Mouse (Mus musculus): ENCODE results near the gene Ctnnd1. TPM values are rescaled to one million over a fixed set of nuclear protein-coding genes. Genes with fewer than 3 reads are reported as not detected.

The Ctnnd1 gene
- total and polyA plus RNA-seq, 2 experiments from 2014 or later, result 13.7 to 81.1 TPM

DNA sequence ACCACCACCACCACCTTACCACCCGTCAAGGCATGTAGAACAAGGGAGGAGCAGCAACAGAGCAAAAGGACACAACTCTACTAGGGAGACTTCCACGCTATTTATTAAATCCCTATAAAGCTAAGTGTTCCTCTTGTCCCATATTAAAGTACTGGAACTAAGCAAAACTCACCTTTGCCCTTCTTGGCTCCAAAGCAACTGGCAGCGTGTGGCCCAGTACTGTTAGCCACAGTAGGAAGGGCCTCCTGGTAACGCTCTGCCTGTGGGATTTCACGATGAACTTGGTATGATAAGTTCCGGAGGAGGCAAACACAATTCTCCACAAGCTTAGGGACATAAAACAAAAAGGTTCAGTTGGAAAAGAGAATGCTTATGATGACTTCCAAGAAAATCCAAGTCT lies 37.8 kb downstream of the Ctnnd1 start:
- TF ChIP-seq CTCF (IDR thresholded peaks at IDR 0.05), result no peak
- WGBS, result 93% methylated on average over 6 of the region's 6 CpGs
- no peak overlapping the region for H3K4me3 ChIP-seq (ENCODE audit: low read depth, low read length)
- H3K4me1 ChIP-seq (ENCODE audit: insufficient read depth, low read length), result no peaks in the 10 kb centered on the region
- H3K9me3 ChIP-seq (ENCODE audit: low read length), result no peaks in the 10 kb centered on the region
- no peaks in the 10 kb centered on the region for H3K27me3 ChIP-seq (ENCODE audit: insufficient read depth, low read length)
- H3K4me2 ChIP-seq (ENCODE audit: low read depth, low read length, poor library complexity, severe bottlenecking), result no peak overlapping the region
- H3K27ac ChIP-seq (ENCODE audit: low read depth, low read length), result no peak overlapping the region
- H3K36me3 ChIP-seq (ENCODE audit: insufficient read depth, low read length), result peaks cover 59% of the 10 kb centered on the region
- DNase-seq (ENCODE audit: low spot score) (no peak), ATAC-seq (ENCODE audit: low FRiP score) (no peak)
- H3K9ac ChIP-seq (replicated peaks; ENCODE audit: low read length, poor library complexity, severe bottlenecking), result no peak overlapping the region

DNA sequence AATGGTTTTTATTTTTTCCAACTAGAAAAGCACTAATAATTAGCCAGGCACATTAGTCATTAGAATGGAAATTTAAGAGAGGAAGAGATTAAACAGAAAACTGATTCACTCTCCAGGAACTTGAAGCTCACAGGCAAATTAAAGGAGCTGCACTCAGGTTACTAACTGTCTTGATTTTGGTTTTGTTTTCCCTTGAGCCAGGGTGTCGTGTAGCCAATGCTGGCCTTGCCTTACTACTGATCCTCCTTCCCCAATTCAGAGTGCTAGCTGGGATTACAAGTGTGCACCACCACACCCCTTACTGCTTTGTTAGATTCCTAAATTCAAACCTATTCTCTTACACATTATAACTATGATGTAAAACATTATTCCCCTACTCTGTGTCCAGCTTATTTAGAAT lies 42.7 kb downstream of the Ctnnd1 start:
- Histone ChIP-seq H3K4me3 (ENCODE audit: low read depth, low read length) (no peak overlapping the region), H3K4me2 (ENCODE audit: low read depth, low read length, poor library complexity, severe bottlenecking) (no peak overlapping the region), H3K4me1 (ENCODE audit: insufficient read depth, low read length) (no peaks in the 10 kb centered on the region), H3K9me3 (ENCODE audit: low read length) (no peaks in the 10 kb centered on the region), H3K9ac (replicated peaks; ENCODE audit: low read length, poor library complexity, severe bottlenecking) (no peak overlapping the region), H3K36me3 (ENCODE audit: insufficient read depth, low read length) (peaks cover 58% of the 10 kb centered on the region), H3K27ac (ENCODE audit: low read depth, low read length) (no peak overlapping the region), H3K27me3 (ENCODE audit: insufficient read depth, low read length) (no peaks in the 10 kb centered on the region)
- no peak for TF ChIP-seq CTCF (IDR thresholded peaks at IDR 0.05)
- ATAC-seq (ENCODE audit: low FRiP score), result no peak
- 87% methylated on average over 1 of the region's 1 CpGs for WGBS
- DNase-seq (ENCODE audit: low spot score), result no peak

- H3K4me3 ChIP-seq (ENCODE audit: low read depth, low read length), result no peak overlapping the region
- H3K4me2 ChIP-seq (ENCODE audit: low read depth, low read length, poor library complexity, severe bottlenecking), result no peak overlapping the region
- 68% methylated on average over 2 of the region's 2 CpGs for WGBS
- H3K4me1 ChIP-seq (ENCODE audit: insufficient read depth, low read length), result no peaks in the 10 kb centered on the region
- H3K36me3 ChIP-seq (ENCODE audit: insufficient read depth, low read length), result peaks cover 39% of the 10 kb centered on the region
- no peak overlapping the region for H3K27ac ChIP-seq (ENCODE audit: low read depth, low read length)
- ATAC-seq (ENCODE audit: low FRiP score), result no peak
- H3K9me3 ChIP-seq (ENCODE audit: low read length), result no peaks in the 10 kb centered on the region
- no peak overlapping the region for H3K9ac ChIP-seq (replicated peaks; ENCODE audit: low read length, poor library complexity, severe bottlenecking)
- no peak for TF ChIP-seq CTCF (IDR thresholded peaks at IDR 0.05)
- DNase-seq (ENCODE audit: low spot score), result no peak
- no peaks in the 10 kb centered on the region for H3K27me3 ChIP-seq (ENCODE audit: insufficient read depth, low read length)
Measured at GRCm38 (mm10) chr2:84600977-84601376, 49.6 kb downstream of the Ctnnd1 start.

- no peak for DNase-seq (ENCODE audit: low spot score)
Measured at GRCm38 (mm10) chr2:84599270-84599888, 51.2 kb downstream of the Ctnnd1 start.

DNA sequence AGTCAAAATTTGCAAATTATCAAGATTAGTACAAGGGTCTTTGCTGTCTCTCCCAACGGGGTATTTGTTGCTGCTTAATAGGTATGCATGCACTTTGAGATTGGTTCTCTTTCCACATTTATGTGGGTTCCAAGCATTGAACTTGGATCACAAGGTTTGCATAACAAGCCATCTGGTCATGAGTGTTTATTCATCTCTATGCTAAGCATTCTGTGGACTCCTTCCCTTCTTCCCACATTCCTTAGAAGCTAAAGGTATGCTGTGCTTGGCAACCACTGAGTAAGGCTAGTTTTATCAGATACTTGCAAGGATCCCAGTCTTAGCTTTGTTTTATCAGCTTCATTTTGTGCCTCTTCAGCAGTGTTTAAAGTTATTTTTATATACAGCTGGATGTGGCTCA lies 53.4 kb downstream of the Ctnnd1 start:
- Histone ChIP-seq H3K4me3 (ENCODE audit: low read depth, low read length) (no peak overlapping the region), H3K9me3 (ENCODE audit: low read length) (no peaks in the 10 kb centered on the region), H3K4me2 (ENCODE audit: low read depth, low read length, poor library complexity, severe bottlenecking) (no peak overlapping the region), H3K9ac (replicated peaks; ENCODE audit: low read length, poor library complexity, severe bottlenecking) (no peak overlapping the region), H3K27ac (ENCODE audit: low read depth, low read length) (no peak overlapping the region), H3K27me3 (ENCODE audit: insufficient read depth, low read length) (no peaks in the 10 kb centered on the region), H3K36me3 (ENCODE audit: insufficient read depth, low read length) (peaks cover 18% of the 10 kb centered on the region), H3K4me1 (ENCODE audit: insufficient read depth, low read length) (no peaks in the 10 kb centered on the region)
- no peak for DNase-seq (ENCODE audit: low spot score)
- 100% methylated on average over 1 of the region's 1 CpGs for WGBS
- no peak for ATAC-seq (ENCODE audit: low FRiP score)
- no peak for TF ChIP-seq CTCF (IDR thresholded peaks at IDR 0.05)

More at GRCm38 (mm10) chr2:84599270-84599888, 51.2 kb downstream of the Ctnnd1 start:
- no peak for ATAC-seq (ENCODE audit: low FRiP score)
- H3K36me3 ChIP-seq (ENCODE audit: insufficient read depth, low read length), result peaks cover 31% of the 10 kb centered on the region
- no peaks in the 10 kb centered on the region for H3K4me1 ChIP-seq (ENCODE audit: insufficient read depth, low read length)
- no peaks in the 10 kb centered on the region for H3K27me3 ChIP-seq (ENCODE audit: insufficient read depth, low read length)
- no peak overlapping the region for H3K4me3 ChIP-seq (ENCODE audit: low read depth, low read length)
- H3K9me3 ChIP-seq (ENCODE audit: low read length), result no peaks in the 10 kb centered on the region
- TF ChIP-seq CTCF (IDR thresholded peaks at IDR 0.05), result no peak
- H3K9ac ChIP-seq (replicated peaks; ENCODE audit: low read length, poor library complexity, severe bottlenecking), result no peak overlapping the region
- no peak overlapping the region for H3K4me2 ChIP-seq (ENCODE audit: low read depth, low read length, poor library complexity, severe bottlenecking)
- 92% methylated on average over 6 of the region's 6 CpGs for WGBS
- H3K27ac ChIP-seq (ENCODE audit: low read depth, low read length), result no peak overlapping the region

- WGBS, result 95% methylated on average over 8 of the region's 8 CpGs
- Histone ChIP-seq H3K9me3 (ENCODE audit: low read length) (no peaks in the 10 kb centered on the region), H3K4me3 (ENCODE audit: low read depth, low read length) (no peak overlapping the region), H3K4me1 (ENCODE audit: insufficient read depth, low read length) (no peaks in the 10 kb centered on the region), H3K36me3 (ENCODE audit: insufficient read depth, low read length) (0 out of 2 replicates have a peak, but pooled peaks cover 7% of the 10 kb centered on the region), H3K27me3 (ENCODE audit: insufficient read depth, low read length) (no peaks in the 10 kb centered on the region), H3K9ac (replicated peaks; ENCODE audit: low read length, poor library complexity, severe bottlenecking) (no peak overlapping the region), H3K4me2 (ENCODE audit: low read depth, low read length, poor library complexity, severe bottlenecking) (no peak overlapping the region), H3K27ac (ENCODE audit: low read depth, low read length) (no peak overlapping the region)
- DNase-seq (ENCODE audit: low spot score), result no peak
- ATAC-seq (ENCODE audit: low FRiP score), result no peak
- no peak for TF ChIP-seq CTCF (IDR thresholded peaks at IDR 0.05)
Measured at GRCm38 (mm10) chr2:84592801-84593200, 57.8 kb downstream of the Ctnnd1 start.

Measured in midbrain, postnatal 0 days (tissue).